Comparison of ENCODE assay signal across 16 mouse cellular contexts in the genomic region with DNA sequence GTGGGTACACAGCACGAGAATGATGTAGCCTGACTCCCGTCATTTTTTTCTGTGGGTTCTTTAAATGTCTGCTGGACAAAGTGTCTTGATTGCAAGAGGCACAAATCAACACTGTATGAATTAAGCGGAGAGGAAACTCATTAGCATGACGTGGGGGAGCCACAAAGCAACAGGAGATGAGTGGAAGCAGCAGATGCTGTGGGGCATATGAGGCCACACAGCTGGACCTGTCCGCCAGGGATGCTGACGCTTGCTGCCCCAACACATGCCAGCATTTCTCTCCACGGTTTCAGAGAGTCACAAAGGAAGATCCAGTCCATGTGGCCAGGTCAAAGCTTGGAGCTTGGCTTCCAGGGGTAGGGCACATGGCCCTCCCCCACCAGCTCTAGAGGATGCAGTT.
DNase-seq lines count a peak whose midpoint lies in the region; ATAC-seq lines count a peak whose summit lies in the region.
"Had no signal": no experiment of that assay in that cellular context is flagged by ENCODE, and none has a peak within 500 bp of the region (broad histone marks: within the 10 kb centered on the region; RNA-seq: fewer than 3 reads in every experiment).

No protein-coding gene starts in this region.

- no peak overlapping the region for H3K27ac ChIP-seq in forebrain, embryonic 16.5 days (ENCODE audit: low read length)
- H3K27ac ChIP-seq: embryonic facial prominence, embryonic 12.5 days; heart, adult 2 months; limb, embryonic 15.5 days had no signal

- peak; percentile 82 for ATAC-seq in frontal cortex, adult (ENCODE audit: low TSS enrichment)
- peak; percentile 66 for ATAC-seq in forebrain, embryonic 16.5 days
- no peak for ATAC-seq in megakaryocyte-erythroid progenitor cell, adult 5-6 weeks (replicated peaks; ENCODE audit: low FRiP score, low TSS enrichment, poor library complexity, severe bottlenecking)

- H3K27me3 ChIP-seq in forebrain, embryonic 16.5 days (replicated peaks; ENCODE audit: control insufficient read depth, insufficient read depth, low read length): no peaks in the 10 kb centered on the region
- H3K27me3 ChIP-seq: embryonic facial prominence, embryonic 12.5 days; limb, embryonic 15.5 days had no signal

- no peak for DNase-seq in frontal cortex, postnatal 25 days (ENCODE audit: low spot score in 2 of 2)
- DNase-seq in left cerebral cortex, postnatal 14 days (ENCODE audit: low spot score in 2 of 2): peak; percentile 30 to 67
- no peak for DNase-seq in left cerebral cortex, adult 11 months (ENCODE audit: low spot score)
- peak; percentile 49 to 73 for DNase-seq in right cerebral cortex, postnatal 10 days (ENCODE audit: low spot score in 2 of 2)
- DNase-seq in kidney, postnatal 14 days: no peak
- DNase-seq: adrenal gland, postnatal 25 days; B cell, adult 2 months; cerebellum, postnatal 25 days; heart, adult 2 months; kidney, postnatal 10 days; lung, adult 2 months had no signal

- intact Hi-C loops in left cerebral cortex, postnatal 14 days (cut with DNase I): no loop called here

- H3K4me1 ChIP-seq in forebrain, embryonic 16.5 days (replicated peaks; ENCODE audit: control insufficient read depth, insufficient read depth, low read length): no peaks in the 10 kb centered on the region; the same call in 1 of the 2 replicates
- H3K4me1 ChIP-seq: embryonic facial prominence, embryonic 12.5 days; limb, embryonic 15.5 days had no signal

- H3K4me2 ChIP-seq in forebrain, embryonic 16.5 days (ENCODE audit: low read length): no peak overlapping the region
- H3K4me2 ChIP-seq: embryonic facial prominence, embryonic 12.5 days; limb, embryonic 15.5 days had no signal

- no peak overlapping the region for H3K4me3 ChIP-seq in forebrain, embryonic 16.5 days (replicated peaks; ENCODE audit: low read length)
- H3K4me3 ChIP-seq: embryonic facial prominence, embryonic 12.5 days; heart, adult 2 months; limb, embryonic 15.5 days had no signal

- no peaks in the 10 kb centered on the region for H3K36me3 ChIP-seq in forebrain, embryonic 16.5 days (ENCODE audit: control insufficient read depth, insufficient read depth)
- H3K36me3 ChIP-seq: embryonic facial prominence, embryonic 12.5 days; limb, embryonic 15.5 days had no signal

- H3K9me3 ChIP-seq in forebrain, embryonic 16.5 days (ENCODE audit: control insufficient read depth, low read length): no peaks in the 10 kb centered on the region
- H3K9me3 ChIP-seq: embryonic facial prominence, embryonic 12.5 days; limb, embryonic 15.5 days had no signal

- H3K9ac ChIP-seq in forebrain, embryonic 16.5 days (replicated peaks; ENCODE audit: low read depth, low read length): no peak overlapping the region
- H3K9ac ChIP-seq: embryonic facial prominence, embryonic 12.5 days; limb, embryonic 15.5 days had no signal

- 35% methylated on average over 7 of the region's 7 CpGs for WGBS in forebrain, embryonic 16.5 days

Comparison
In these comparisons a context has a peak if more than half of its experiments do, and no peak if none do; other contexts are left out.
1. DNase-seq: peak in left cerebral cortex, postnatal 14 days (2 of 2) and right cerebral cortex, postnatal 10 days (2 of 2); none in frontal cortex, postnatal 25 days (0 of 2), left cerebral cortex, adult 11 months (single experiment) and kidney, postnatal 14 days (single experiment).